Mouse (Mus musculus) brown adipose tissue, adult 24 weeks (tissue): ENCODE data around the gene Eif3k. TPM values are rescaled to one million over a fixed set of nuclear protein-coding genes. Genes with fewer than 3 reads are reported as not detected.

Source experiments
- H3K27ac ChIP-seq: fragments of 200-500 bp; replicated peaks from 2 replicates; pipeline ENCODE4 v1.5.1; 2012; ENCODE audit warnings: low read depth, mild to moderate bottlenecking, low read length
- H3K4me1 ChIP-seq: fragments of 200-500 bp; 2 replicates; pipeline ENCODE4 v1.6.1; 2012; ENCODE audit warnings: low read length, mixed read lengths; ENCODE audit not compliant: control insufficient read depth, insufficient read depth, insufficient read length
- H3K4me3 ChIP-seq: fragments of 200-500 bp; 2 replicates; pipeline ENCODE4 v1.5.1; 2012; ENCODE audit warnings: low read depth, mild to moderate bottlenecking, low read length, moderate library complexity; ENCODE audit not compliant: insufficient read depth
- polyA plus RNA-seq: library from polyadenylated mRNA; stranded (reverse); fragments of >200 nt; gene quantifications from 2 replicates; pipeline ENCODE4 v1.2.4, GENCODE M21; 2012; ENCODE audit not compliant: missing spikeins, insufficient read depth, insufficient read length

Gene Eif3k
- polyA plus RNA-seq, 1 experiment = 165 TPM

DNA sequence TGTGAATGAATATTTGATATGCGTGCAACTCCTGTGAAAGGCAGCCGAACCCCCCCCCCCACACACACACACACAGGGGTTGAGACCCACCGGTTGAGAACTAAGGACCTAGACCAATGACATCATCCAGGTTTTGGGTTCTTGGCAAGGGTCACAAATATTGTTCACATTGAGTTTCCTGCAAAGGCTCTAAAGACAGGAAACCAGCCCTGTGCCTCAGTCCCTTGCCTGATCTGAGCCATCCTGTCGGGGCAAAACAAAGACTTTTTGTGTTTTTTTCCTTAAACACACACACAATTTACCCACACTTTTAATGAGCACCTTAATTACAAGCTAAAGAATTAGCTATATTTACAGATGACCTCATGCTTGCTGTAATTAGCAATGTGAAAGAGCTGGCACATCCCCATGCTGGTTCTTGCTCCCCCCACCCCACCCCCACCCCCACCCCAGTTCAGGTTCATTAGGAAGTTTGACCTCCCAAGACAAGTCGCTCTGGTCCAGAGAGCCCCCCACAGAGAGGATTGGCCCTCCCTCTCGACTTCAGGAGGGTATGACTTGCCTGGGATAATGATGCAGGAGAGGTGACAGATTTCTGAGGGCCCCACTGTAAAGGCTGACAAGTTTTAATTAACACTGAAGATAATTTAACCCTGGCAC lies 36.8 kb downstream of the Eif3k start:
- H3K27ac ChIP-seq = peak overlapping the region; percentile 96
- H3K4me3 ChIP-seq = no peak overlapping the region
- peaks cover 69% of the 10 kb centered on the region for H3K4me1 ChIP-seq

DNA sequence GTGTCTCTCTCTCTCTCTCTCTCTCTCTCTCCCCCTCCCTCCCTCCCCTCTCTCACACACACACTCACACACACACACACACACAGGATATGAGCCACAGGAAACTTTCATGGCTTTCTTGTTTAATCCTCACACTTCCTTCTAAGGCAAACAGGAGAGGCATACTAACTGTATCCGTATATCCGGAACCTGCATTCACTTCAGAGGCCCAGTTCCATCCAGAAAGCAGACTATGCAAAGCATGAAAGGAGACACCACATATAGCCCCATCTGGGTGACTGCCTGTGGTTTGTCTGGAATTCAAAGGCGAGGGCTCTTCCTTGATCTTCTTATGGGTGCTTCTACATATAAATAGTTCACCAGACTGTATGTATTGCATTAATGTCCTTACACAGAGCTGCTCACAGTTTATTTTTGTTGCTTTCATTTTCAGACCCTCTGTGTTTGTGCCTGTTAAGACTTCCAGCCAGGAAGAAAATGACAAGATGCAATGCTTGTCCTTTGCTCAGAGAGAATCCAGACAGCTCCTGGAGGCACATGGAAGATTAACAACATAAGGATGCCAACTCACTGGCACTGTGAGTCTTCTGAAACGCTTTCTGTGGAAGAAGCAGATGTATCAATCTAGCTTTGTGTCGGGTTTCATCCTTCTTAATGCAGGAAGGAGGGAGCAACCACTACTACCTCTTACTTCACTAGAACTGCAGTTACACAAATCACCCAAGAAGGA lies 38.0 kb downstream of the Eif3k start:
- Histone ChIP-seq H3K4me1 (peaks cover 68% of the 10 kb centered on the region), H3K4me3 (no peak overlapping the region), H3K27ac (peak overlapping the region; percentile 98)

DNA sequence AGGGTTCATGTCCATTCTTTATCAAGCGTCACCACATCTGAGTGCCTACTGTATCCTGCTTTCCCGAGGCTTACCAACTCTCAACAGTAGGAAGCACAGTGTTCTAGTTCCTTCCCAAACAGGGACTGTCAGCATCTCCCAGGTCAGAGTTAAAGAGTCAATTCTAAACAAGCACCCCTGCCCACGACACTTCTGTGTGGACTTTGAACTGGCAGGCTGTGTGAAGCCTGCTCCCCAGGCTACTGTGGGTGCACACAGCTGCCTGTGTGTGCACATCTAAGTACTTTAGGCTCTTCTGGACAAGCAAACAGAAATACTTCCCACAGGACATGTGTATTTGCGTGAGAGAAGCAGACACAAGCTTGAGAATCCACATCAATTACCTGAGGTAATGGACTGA lies 40.1 kb downstream of the Eif3k start:
- peaks cover 69% of the 10 kb centered on the region for H3K4me1 ChIP-seq
- H3K27ac ChIP-seq = peak overlapping the region; percentile 96
- H3K4me3 ChIP-seq = no peak overlapping the region

DNA sequence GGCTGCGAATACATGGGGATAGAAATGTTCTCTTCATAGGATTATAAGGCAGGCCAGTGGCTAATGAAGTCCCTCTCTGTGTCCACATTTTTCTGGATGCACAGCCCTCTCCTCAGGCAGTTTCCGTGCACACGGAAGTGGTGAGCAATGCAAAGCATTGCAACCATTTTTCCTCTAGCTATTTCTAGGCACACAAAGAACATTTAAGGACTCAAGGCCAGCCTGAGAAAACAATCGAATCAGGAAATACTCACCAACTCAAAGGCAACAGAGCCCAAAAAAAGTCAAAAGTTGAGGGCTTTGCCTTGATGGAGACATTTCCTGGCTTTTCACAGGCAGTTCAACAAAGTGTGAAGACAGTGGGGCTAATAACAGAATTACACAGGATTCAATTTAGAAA lies 40.5 kb downstream of the Eif3k start:
- H3K4me1 ChIP-seq = peaks cover 69% of the 10 kb centered on the region

DNA sequence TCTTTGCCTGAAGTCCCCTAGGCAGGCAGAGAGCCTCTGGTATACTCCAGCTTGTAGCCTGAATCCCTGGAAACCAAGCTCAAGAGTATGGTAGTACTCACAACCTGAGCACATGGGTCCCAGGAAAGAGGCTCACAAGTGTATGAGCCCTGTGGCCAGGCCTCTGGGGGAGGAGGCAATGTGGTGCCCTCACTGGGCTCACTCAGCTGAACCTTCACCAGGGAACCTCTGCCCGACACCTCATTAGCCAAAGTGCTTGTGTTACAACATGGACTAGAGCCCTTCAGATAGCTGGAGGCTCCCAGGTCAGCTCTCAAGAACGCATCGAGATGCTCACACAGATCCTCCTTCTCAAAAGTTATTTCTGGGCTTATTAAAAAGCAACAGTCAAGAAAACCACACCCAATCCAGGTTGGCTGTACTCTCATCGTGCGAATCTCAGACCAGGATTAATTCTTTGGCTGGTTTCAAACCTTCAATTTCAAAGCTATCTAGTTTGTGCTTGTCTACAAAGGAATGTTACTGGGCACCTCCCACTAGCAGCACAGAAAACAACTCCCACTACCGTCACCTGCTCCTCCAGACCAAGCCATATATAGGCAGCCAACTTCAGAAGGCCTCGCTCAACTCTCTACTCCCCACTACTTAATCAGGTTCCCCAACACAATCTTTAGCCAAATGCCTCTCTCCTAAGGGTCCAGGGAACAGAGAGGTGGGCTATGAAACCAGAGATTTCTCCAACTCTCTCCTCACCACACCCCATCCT lies 42.1 kb downstream of the Eif3k start:
- H3K4me3 ChIP-seq = no peak overlapping the region
- peak overlapping the region; percentile 96 for H3K27ac ChIP-seq
- H3K4me1 ChIP-seq = peaks cover 69% of the 10 kb centered on the region

More for the DNA sequence above, 40.5 kb downstream of the Eif3k start:
- Histone ChIP-seq H3K4me3 (no peak overlapping the region), H3K27ac (peak overlapping the region; percentile 96)

DNA sequence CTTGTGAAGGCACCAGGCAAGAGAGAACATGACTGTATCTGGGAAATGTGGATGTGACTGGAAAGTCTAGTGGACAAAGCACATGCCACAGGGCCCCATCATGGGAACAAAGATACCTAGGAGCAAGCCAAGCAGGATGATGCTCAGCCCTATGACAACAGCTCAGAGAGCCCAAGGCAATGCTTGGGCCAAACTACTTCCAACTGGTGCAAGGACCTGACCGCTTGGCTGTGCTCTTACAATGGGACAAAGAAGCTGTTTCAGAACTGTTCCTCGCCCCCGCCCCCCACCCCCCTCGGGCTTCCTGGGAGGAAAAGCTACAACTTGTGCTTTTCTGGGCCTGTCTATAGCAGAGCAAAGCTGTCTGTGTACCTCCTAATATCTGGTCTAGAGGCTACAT lies 43.0 kb downstream of the Eif3k start:
- H3K27ac ChIP-seq = peak overlapping the region; percentile 96
- H3K4me1 ChIP-seq = peaks cover 71% of the 10 kb centered on the region
- H3K4me3 ChIP-seq = no peak overlapping the region

DNA sequence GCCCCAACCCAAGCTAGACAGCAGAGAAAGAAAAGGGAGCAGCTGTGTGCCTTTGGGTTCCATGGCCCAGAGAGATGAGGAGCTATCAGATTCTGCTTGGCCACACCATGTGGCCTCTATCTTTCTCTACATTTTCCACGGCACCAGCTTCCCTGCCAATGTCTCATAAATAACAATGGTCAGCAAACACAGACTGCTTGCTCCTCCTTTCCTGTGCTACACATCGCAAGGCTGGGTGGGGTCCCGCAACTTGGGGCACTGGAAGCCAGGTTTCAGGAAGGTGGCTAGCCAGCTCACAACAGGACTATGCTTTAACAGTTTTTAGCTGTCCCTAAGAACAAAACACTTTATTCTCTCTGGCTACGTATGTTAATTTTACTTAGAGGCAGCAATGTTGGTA lies 44.9 kb downstream of the Eif3k start:
- Histone ChIP-seq H3K4me3 (no peak overlapping the region), H3K4me1 (peaks cover 77% of the 10 kb centered on the region), H3K27ac (peak overlapping the region; percentile 82)

DNA sequence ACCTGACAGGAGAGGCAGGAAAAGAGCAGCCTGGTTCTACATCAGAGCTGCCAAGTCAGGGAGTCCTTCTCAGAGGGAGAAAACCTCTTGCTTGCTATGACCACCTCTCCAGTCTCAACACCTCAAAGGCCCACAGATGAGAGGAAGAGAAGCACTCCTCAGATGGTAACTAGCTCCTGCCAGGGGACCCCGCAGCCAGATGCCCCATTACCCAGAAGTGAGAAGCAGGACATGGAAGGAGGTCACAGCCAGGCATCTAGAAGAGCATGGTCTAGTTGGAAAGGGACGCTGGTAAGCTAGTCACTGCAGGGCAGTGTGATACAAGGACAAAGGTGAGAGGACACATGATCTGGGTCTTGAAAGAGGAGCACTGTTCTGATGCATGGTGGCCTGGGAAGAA lies 47.8 kb downstream of the Eif3k start:
- Histone ChIP-seq H3K4me1 (peaks cover 81% of the 10 kb centered on the region), H3K27ac (peak overlapping the region; percentile 71), H3K4me3 (no peak overlapping the region)

DNA sequence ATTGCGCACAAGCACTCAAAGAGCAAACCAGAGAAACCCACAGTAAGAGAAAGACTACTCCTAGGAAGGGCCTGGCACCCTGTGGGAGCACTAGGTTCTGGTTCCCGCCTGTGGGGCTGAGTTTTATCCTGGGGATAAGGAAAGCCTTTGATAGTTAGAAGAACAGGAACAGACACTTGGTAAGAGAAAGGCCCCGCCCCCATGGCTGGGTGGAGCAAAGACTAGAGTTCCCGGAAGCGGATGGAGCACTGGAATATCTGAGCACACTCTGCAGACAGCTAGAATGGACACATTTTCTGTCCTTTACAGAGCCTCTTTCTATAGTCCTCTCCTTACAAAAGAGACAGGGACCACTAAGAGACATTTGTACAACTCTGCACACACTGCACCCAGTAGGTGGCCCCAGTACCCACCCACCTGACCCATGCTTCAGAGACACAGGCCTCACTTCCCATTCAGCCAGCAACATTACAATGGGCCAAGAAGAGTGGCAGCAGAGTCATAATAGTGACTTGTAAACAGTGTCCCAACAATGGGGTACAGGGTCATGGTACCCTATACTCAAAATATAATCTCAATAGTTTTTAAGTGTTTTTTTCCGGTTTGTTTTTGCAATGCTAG lies 49.1 kb downstream of the Eif3k start:
- H3K27ac ChIP-seq = peak overlapping the region; percentile 67
- H3K4me3 ChIP-seq = no peak overlapping the region
- peaks cover 75% of the 10 kb centered on the region for H3K4me1 ChIP-seq

DNA sequence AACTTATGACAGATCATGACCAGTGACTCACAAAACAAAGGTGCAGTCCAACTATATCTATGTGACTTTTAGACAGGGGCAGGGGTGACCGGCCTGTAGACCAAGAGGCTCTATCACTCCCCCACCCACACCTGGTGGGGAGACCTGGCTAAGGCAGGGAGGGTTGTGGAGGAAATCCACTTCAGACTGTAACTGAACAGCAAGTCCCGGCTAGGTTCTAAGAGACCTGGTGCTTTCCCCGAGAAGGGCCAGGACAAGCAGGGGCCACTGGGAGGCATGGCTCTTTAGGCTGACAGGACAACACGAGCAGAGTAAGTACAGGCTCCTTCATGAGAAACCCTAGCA lies 50.0 kb downstream of the Eif3k start:
- H3K4me3 ChIP-seq = no peak overlapping the region
- peak overlapping the region; percentile 57 for H3K27ac ChIP-seq
- H3K4me1 ChIP-seq = peaks cover 66% of the 10 kb centered on the region

DNA sequence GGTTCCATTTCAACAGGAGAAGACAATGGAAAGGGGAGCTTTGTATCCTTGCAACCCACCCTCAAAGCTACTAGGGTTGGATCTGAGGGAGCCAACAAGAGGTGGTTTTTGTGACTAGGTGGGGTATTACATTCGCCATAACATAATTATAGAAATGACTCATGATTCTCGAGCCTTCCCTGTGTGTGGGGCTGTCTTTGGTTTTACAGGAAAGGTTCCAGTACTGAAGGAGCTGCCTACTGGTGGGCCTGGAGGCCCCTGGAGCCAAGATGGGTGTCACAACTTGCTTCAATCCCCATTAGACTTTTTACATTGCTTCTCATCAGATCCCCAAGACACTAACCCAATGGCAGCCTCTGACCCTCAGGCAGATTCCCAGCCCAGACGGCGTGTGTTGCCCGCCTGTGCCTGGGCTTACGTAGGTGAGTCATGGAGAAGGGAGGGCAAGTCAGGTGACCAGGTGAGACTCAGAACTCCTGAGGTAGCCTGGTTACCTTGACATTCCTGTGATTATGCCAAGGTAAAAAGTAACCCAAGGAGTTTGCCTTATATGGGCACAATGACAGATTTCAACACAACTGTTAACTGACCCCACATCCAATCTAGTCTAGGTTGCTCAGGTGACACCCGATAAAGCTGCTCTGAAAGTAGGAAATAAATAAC lies 50.5 kb downstream of the Eif3k start:
- H3K4me1 ChIP-seq = peaks cover 65% of the 10 kb centered on the region

DNA sequence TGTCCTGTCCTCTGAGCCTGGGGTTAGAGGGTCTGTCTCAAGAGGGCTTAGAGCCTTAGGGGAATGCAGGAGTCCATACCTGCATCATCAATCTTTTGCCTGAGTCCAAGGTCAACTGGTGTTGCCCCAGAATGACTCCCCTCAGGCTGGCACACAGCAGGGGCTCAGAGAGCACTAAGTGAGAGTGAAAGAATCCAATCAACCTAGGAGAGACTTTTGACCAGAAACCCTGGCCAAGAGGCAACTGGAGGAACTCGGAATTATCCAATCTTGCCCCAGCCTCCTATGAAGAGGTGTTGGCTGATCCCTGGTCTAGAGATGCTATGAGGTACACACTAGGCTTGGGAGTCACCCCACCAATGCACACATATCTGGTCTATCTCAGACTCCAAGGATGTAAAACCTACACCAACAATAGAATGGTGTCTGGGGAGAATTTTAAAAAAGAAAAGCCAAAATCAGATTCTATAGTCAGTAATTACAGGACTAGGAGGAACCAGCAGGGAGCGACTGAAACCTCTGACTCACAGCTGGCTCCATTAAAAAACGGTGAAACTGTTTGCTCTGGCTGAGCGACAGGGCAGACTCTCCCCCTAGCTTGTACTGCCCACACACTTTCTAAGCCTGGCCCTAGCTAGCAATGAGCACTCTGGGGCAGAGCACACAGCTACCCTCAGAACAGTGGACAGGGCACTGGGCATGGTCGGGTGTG lies 51.2 kb downstream of the Eif3k start:
- no peak overlapping the region for H3K4me3 ChIP-seq
- peak overlapping the region; percentile 57 for H3K27ac ChIP-seq
- peaks cover 67% of the 10 kb centered on the region for H3K4me1 ChIP-seq

More for the DNA sequence above, 50.5 kb downstream of the Eif3k start:
- H3K4me3 ChIP-seq = no peak overlapping the region
- peak overlapping the region; percentile 57 for H3K27ac ChIP-seq

DNA sequence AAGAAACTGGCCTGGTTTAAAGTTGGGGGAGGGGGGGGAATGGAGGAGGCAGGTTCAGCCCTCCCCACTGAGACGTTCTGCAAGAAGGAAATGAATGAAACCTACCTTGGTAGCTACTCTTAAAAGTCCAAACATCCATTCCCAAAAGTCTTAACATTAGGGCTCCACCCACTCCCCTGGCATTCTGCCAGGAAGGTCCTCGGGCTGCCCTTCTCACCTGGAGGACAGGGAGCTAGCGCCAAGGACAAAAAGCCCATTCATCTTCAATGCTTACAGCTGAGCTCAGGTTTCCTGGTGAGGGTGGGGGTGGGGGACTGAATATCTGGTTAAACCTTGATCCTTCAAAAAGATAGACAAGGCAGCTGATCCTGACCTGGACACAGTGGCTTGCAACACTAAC lies 52.3 kb downstream of the Eif3k start:
- peak overlapping the region; percentile 55 for H3K27ac ChIP-seq
- H3K4me3 ChIP-seq = no peak overlapping the region
- H3K4me1 ChIP-seq = peaks cover 67% of the 10 kb centered on the region

DNA sequence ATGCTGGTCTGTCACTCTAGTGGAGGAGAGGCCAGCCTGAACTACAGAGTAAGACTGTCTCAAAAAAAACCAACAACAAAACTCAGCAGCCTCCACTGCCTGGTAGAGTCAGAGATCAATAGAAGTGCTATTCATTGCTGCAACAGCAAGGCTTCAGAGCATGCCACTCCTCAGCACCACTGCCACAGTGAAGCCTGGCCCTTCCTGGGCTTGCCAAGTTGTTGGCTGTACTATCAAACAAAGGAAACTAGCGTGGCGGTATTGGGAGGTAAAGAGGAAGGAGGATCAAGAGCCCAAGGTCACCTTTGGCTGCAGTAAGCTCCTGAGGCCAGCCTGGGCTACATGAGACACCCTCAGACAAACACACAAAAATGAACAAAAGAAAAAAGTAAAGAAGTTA lies 55.5 kb downstream of the Eif3k start:
- no peak overlapping the region for H3K4me3 ChIP-seq
- H3K27ac ChIP-seq = peak overlapping the region; percentile 67
- H3K4me1 ChIP-seq = peaks cover 73% of the 10 kb centered on the region
